Mouse (Mus musculus): ENCODE data around the gene Gm21488.
"Not testable (repeated sequence)": the region's sequence is repeated elsewhere in the genome, so short reads cannot be mapped to it uniquely, and the experiment has no call there.

Gm21488 gene

DNA sequence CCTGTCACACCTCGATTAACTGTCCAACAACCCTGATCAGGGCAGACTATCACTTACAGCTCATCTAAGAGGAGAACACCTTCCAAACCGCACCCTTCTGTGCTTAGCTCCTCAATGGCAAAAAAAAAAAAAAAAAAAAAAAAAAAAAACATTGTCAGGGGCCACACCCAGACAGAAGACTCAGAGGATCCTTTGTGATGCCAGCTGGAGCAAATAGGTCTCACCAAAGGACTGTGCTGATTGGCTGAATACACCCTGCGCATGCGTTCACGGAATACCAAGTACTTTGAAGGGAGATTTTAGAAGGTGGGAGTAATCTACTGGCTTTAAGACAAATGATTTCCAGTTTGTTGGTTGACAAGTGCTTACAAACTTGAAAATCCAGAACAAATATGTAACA is at the start of gene Gm21488:
Gm21488 (minus strand) TSS at position 101 of the 400 bp plus-strand sequence.
- DNase-seq (ENCODE audit: low read depth, low spot score), result not testable (repeated sequence)
